Mouse (Mus musculus) MEL (cell line): ENCODE results near the gene Lrrk1. TPM values are rescaled to one million over a fixed set of nuclear protein-coding genes. Genes with fewer than 3 reads are reported as not detected.
A peak's percentile ranks its signal among the peaks of the same experiment; 100 is the strongest.

ENCODE experiments used
- DNase-seq: peaks from one replicate; pipeline ENCODE4 v3.0.0; 2011; ENCODE audit warnings: low read depth, low spot score
- H3K27ac ChIP-seq: 2 replicates; pipeline ENCODE4 v1.5.1; 2012; ENCODE audit warnings: low read depth, mild to moderate bottlenecking, control low read depth, low read length, moderate library complexity; ENCODE audit not compliant: control insufficient read depth
- H3K27me3 ChIP-seq, 2 experiments: fragments of 150-350 bp in 1 of 2; sonication (generic) in 1 of 2; 2 replicates each; pipeline ENCODE4 v1.6.1; 2012; ENCODE audit warnings: low read length in 2 of 2, mild to moderate bottlenecking in 2 of 2, improper control_type of control experiment in 1 of 2, moderate library complexity in 1 of 2; ENCODE audit not compliant: insufficient read depth in 2 of 2, control insufficient read depth in 1 of 2
- H3K36me3 ChIP-seq, 2 experiments: 2 replicates each; pipeline ENCODE4 v1.6.1; 2012 to 2014; ENCODE audit warnings: low read length in 2 of 2, improper control_type of control experiment in 1 of 2, inconsistent platforms in 1 of 2, mild to moderate bottlenecking in 1 of 2; ENCODE audit not compliant: insufficient read depth in 2 of 2, control insufficient read depth in 1 of 2
- H3K4me1 ChIP-seq, 2 experiments: fragments of 150-350 bp in 1 of 2; sonication (generic) in 1 of 2; 2 replicates each; pipeline ENCODE4 v1.6.1; 2012; ENCODE audit warnings: low read length in 2 of 2, improper control_type of control experiment in 1 of 2, mild to moderate bottlenecking in 1 of 2; ENCODE audit not compliant: insufficient read depth in 2 of 2, control insufficient read depth in 1 of 2
- H3K4me3 ChIP-seq, 2 experiments: fragments of 150-350 bp in 1 of 2; sonication (generic) in 1 of 2; 2 replicates each; pipeline ENCODE4 v1.5.1; 2012; ENCODE audit warnings: low read depth in 2 of 2, low read length in 2 of 2, mild to moderate bottlenecking in 2 of 2, moderate library complexity in 2 of 2, control low read depth in 1 of 2, improper control_type of control experiment in 1 of 2; ENCODE audit not compliant: control insufficient read depth in 1 of 2, insufficient read depth in 1 of 2
- H3K79me2 ChIP-seq: 2 replicates; pipeline ENCODE4 v1.6.1; 2012; ENCODE audit warnings: mild to moderate bottlenecking, low read length, moderate library complexity; ENCODE audit not compliant: control insufficient read depth, poor library complexity, insufficient read depth
- H3K9ac ChIP-seq: 2 replicates; pipeline ENCODE4 v1.6.1; 2012; ENCODE audit warnings: low read depth, mild to moderate bottlenecking, control low read depth, low read length, moderate library complexity; ENCODE audit not compliant: control insufficient read depth, poor library complexity, severe bottlenecking
- H3K9me3 ChIP-seq: fragments of 150-350 bp; sonication (generic); replicated peaks from 2 replicates; pipeline ENCODE4 v1.6.1; 2012; ENCODE audit warnings: mild to moderate bottlenecking, low read length, improper control_type of control experiment, moderate library complexity; ENCODE audit not compliant: insufficient read depth
- CHD2 ChIP-seq: IDR thresholded peaks from 2 replicates; pipeline ENCODE4 v1.6.1; 2011; ENCODE audit warnings: low read length, improper control_type of control experiment
- CTCF ChIP-seq, 3 experiments: IDR thresholded peaks in 2 of 3; conservative IDR thresholded peaks in 1 of 3; 2 replicates each; pipeline ENCODE4 v1.5.1; 2011 to 2012; ENCODE audit warnings: low read length in 3 of 3, low read depth in 2 of 3, mild to moderate bottlenecking in 2 of 3, improper control_type of control experiment in 1 of 3, inconsistent platforms in 1 of 3, mixed read lengths in 1 of 3, moderate library complexity in 1 of 3; ENCODE audit not compliant: control insufficient read depth in 1 of 3, insufficient read depth in 1 of 3, poor library complexity in 1 of 3, severe bottlenecking in 1 of 3
- ELF1 ChIP-seq: IDR thresholded peaks from 2 replicates; pipeline ENCODE4 v1.6.1; 2014; ENCODE audit warnings: low read depth, mild to moderate bottlenecking, inconsistent platforms, low read length, improper control_type of control experiment, moderate library complexity
- EP300 ChIP-seq, 2 experiments: IDR thresholded peaks; 2 replicates each; pipeline ENCODE4 v1.6.1; 2011; ENCODE audit warnings: improper control_type of control experiment in 2 of 2, low read length in 2 of 2, low read depth in 1 of 2, mild to moderate bottlenecking in 1 of 2
- ETS1 ChIP-seq: IDR thresholded peaks from 2 replicates; pipeline ENCODE4 v1.6.1; 2012; ENCODE audit warnings: low read depth, mild to moderate bottlenecking, inconsistent platforms, low read length, improper control_type of control experiment, moderate library complexity
- GABPA ChIP-seq: IDR thresholded peaks from 2 replicates; pipeline ENCODE4 v1.6.1; 2012; ENCODE audit warnings: low read depth, mild to moderate bottlenecking, inconsistent platforms, low read length, improper control_type of control experiment, moderate library complexity
- JUND ChIP-seq: IDR thresholded peaks from 2 replicates; pipeline ENCODE4 v1.6.1; 2011; ENCODE audit warnings: low read depth, mild to moderate bottlenecking, improper control_type of control experiment, low read length
- KAT2A ChIP-seq: conservative IDR thresholded peaks from 2 replicates; pipeline ENCODE4 v1.6.1; 2012; ENCODE audit warnings: low read depth, low read length, improper control_type of control experiment, inconsistent platforms
- MAFK ChIP-seq: IDR thresholded peaks from 2 replicates; pipeline ENCODE4 v1.6.1; 2011; ENCODE audit warnings: low read depth, mild to moderate bottlenecking, low read length, improper control_type of control experiment, borderline replicate concordance
- MXI1 ChIP-seq: IDR thresholded peaks from 2 replicates; pipeline ENCODE4 v1.6.1; 2011; ENCODE audit warnings: mild to moderate bottlenecking, low read depth, low read length, improper control_type of control experiment
- NRF1 ChIP-seq: IDR thresholded peaks from 2 replicates; pipeline ENCODE4 v1.6.1; 2014; ENCODE audit warnings: low read depth, mild to moderate bottlenecking, inconsistent platforms, low read length, improper control_type of control experiment, moderate library complexity; ENCODE audit not compliant: poor library complexity, insufficient read depth, severe bottlenecking
- POLR2AphosphoS5 ChIP-seq: IDR thresholded peaks from 2 replicates; pipeline ENCODE4 v1.6.1; 2012; ENCODE audit warnings: low read depth, borderline replicate concordance, mild to moderate bottlenecking, inconsistent platforms, low read length, moderate library complexity, mixed read lengths
- RAD21 ChIP-seq: IDR thresholded peaks from 2 replicates; pipeline ENCODE4 v1.6.1; 2011; ENCODE audit warnings: mild to moderate bottlenecking, low read depth, low read length, improper control_type of control experiment
- SIN3A ChIP-seq: IDR thresholded peaks from 2 replicates; pipeline ENCODE4 v1.6.1; 2012; ENCODE audit warnings: low read length, improper control_type of control experiment, inconsistent platforms
- TBP ChIP-seq: IDR thresholded peaks from 2 replicates; pipeline ENCODE4 v1.8.0; 2011; ENCODE audit warnings: low read depth, low read length, improper control_type of control experiment
- TCF12 ChIP-seq: IDR thresholded peaks from 2 replicates; pipeline ENCODE4 v1.6.1; 2014; ENCODE audit warnings: low read depth, mild to moderate bottlenecking, inconsistent platforms, low read length, improper control_type of control experiment, moderate library complexity
- UBTF ChIP-seq: IDR thresholded peaks from 2 replicates; pipeline ENCODE4 v1.6.1; 2012; ENCODE audit warnings: low read depth, mild to moderate bottlenecking, inconsistent platforms, low read length, improper control_type of control experiment, moderate library complexity, borderline replicate concordance; ENCODE audit not compliant: insufficient read depth
- USF1 ChIP-seq: IDR thresholded peaks from 2 replicates; pipeline ENCODE4 v1.6.1; 2014; ENCODE audit warnings: low read depth, mild to moderate bottlenecking, inconsistent platforms, low read length, improper control_type of control experiment, moderate library complexity
- ZKSCAN1 ChIP-seq: IDR thresholded peaks from 2 replicates; pipeline ENCODE4 v1.6.1; 2012; ENCODE audit warnings: low read depth, mild to moderate bottlenecking, inconsistent platforms, low read length, improper control_type of control experiment, moderate library complexity
- ZMIZ1 ChIP-seq: IDR thresholded peaks from 2 replicates; pipeline ENCODE4 v1.6.1; 2012; ENCODE audit warnings: low read depth, mild to moderate bottlenecking, inconsistent platforms, low read length, improper control_type of control experiment, moderate library complexity
- polyA plus RNA-seq, 2 experiments: library from polyadenylated mRNA; stranded (reverse) in 1 of 2; unstranded in 1 of 2; fragments of >175 nt in 1 of 2; fragments of >200 nt in 1 of 2; gene quantifications; 2 replicates each; pipeline versions ENCODE4 v1.2.1 to v1.2.4; 2012; ENCODE audit warnings: low replicate concordance in 2 of 2, low read depth in 1 of 2; ENCODE audit not compliant: insufficient read length in 2 of 2, insufficient read depth in 1 of 2, missing spikeins in 1 of 2
- total RNA-seq: library from RNA; depleted of rRNA; stranded (reverse); fragments of 300-350 nt; gene quantifications from 2 replicates; pipeline ENCODE4 v1.2.3, GENCODE M21; 2012

Gene Lrrk1
- total and polyA plus RNA-seq, 3 experiments, result 9.1 to 19.1 TPM; not detected in 1

DNA sequence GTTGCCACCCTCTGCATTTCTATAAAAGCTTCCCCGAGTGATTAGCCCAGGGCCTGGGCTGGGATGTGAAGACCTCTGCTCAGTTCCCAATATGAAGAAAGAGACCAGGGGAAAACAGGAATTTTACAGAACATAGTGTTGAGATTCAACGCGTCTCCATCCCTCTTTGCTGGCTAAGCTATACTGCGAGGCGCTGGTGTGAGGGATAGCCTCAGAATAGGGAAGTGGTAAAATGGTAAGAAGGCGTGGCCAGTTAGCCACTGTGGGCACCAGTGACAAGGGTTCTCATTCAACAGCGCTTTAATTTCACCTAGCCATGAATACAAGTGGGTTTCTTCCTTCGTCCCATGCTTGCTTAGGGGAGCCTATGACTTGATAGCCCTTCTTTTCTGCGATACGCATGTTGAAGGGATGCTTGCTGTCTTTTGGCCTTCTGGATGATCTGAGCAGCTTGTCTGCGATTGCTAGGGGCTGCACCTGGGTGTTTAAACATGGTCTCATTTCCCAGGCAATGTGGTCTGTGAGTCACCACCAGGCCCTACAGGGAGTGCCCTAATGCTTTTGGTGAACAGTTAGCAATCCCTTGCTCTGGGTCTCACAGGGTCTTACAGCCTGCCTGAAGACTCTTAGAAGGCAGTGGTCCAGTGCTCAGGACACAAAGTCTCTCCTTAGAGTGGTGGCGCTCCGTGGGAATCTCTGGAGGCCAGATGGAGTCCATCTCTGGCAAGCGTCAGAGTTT, 84.1 kb downstream of the Lrrk1 start (continued):
- no peak for TF ChIP-seq CTCF (IDR thresholded peaks at IDR 0.05 in 2 of 3, conservative IDR thresholded peaks at IDR 0.05 in 1 of 3; ENCODE audit: control insufficient read depth in 1 of 3, insufficient read depth in 1 of 3, low read depth in 2 of 3, low read length in 3 of 3, poor library complexity in 1 of 3, severe bottlenecking in 1 of 3)
- 0 out of 2 replicates have a peak, but pooled peaks have one; percentile 13 for TF ChIP-seq TCF12
- peak; percentile 44 to 67 for TF ChIP-seq EP300 (IDR thresholded peaks at IDR 0.05; ENCODE audit: low read depth in 1 of 2, low read length in 2 of 2)
- TF ChIP-seq MAFK, result no peak
- TF ChIP-seq ELF1, result no peak
- no peak for TF ChIP-seq UBTF
- TF ChIP-seq POLR2AphosphoS5, result no peak
- TF ChIP-seq RAD21, result no peak
- TF ChIP-seq TBP, result no peak
- TF ChIP-seq USF1, result no peak
- TF ChIP-seq MXI1, result no peak
- no peak for TF ChIP-seq ZKSCAN1
- no peak for TF ChIP-seq NRF1
- no peak for TF ChIP-seq ZMIZ1
- no peak for TF ChIP-seq ETS1
- TF ChIP-seq CHD2, result no peak

- Histone ChIP-seq H3K9ac (no peak overlapping the region), H3K4me3 (no peak overlapping the region), H3K9me3 (no peaks in the 10 kb centered on the region), H3K36me3 (peaks cover 0 to 12% of the 10 kb centered on the region in 2 experiments; a peak in 3 of 4 replicates), H3K4me1 (peaks cover 0 to 16% of the 10 kb centered on the region in 2 experiments; a peak in 3 of 4 replicates), H3K79me2 (no peaks in the 10 kb centered on the region), H3K27ac (no peak overlapping the region), H3K27me3 (no peaks in the 10 kb centered on the region)
- no peak for TF ChIP-seq JUND
- TF ChIP-seq KAT2A, result no peak
- TF ChIP-seq GABPA, result no peak
- TF ChIP-seq SIN3A, result no peak
- peak; percentile 21 for DNase-seq
These were observed 86.7 kb downstream of the Lrrk1 start for GRCm38 (mm10) chr7:66301486-66301885.
